Mouse (Mus musculus) embryo, embryonic 10.5 days (tissue): Measurements from ENCODE around the gene Gprc5c.
"Not testable (repeated sequence)": the region's sequence is repeated elsewhere in the genome, so short reads cannot be mapped to it uniquely, and the experiment has no call there.

ENCODE experiments used
- DNase-seq: peaks from one replicate; pipeline ENCODE4 v3.0.0-alpha.2; 2015; ENCODE audit warnings: low spot score

Gene Gprc5c

DNA sequence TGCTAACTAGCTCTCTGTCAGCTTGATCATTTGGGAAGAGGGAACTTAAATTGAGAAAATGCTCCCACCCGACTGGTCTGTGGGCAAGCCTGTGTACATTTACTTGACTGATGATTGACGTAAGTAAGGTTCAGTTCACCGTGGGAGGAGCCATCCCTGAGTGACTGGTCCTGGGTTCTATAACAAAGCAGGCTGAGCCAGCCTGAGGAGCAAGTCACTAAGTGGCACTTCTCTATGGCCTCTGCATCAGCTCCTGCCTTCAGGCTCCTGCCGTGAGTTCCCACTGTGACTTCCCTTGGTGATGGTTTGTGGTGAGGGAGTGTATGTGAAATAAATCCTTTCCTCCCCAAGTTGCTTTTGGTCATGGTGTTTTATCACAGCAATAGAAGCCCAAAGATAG lies 57.1 kb downstream of the Gprc5c start:
- DNase-seq = no peak

DNA sequence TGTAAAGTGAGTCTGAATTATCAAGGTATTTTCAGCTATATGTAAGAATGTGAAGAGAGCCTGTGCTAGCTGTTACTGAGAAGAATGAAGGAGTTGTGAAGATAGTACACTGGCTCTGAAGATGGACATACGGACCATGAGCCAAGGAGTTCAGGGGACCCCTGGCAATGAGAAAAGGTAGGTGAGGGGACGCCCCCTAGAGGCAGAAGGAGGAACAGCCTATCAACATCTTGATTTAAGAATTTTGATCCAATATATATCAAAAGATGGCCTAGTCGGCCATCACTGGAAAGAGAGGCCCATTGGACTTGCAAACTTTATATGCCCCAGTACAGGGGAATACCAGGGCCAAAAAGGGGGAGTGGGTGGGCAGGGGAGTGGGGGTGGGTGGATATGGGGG lies 58.6 kb downstream of the Gprc5c start:
- not testable (repeated sequence) for DNase-seq

DNA sequence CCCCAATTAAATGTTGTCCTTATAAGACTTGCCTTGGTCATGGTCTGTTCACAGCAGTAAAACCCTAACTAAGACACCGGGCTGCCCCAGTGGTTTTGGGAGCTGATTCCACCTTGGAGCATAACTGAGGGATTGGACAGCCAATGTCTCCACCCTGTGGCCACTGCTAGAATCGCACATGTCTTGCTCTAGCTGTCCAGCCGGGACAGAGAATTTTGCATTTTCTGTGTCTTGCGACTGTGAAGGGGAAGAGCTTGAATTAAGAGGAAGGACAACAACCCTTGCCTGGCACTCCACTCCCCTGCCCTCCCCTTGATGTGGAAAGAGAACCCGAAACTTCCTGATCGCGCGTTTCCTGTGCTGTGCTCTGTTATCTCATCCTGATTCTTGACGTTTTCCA lies 61.9 kb downstream of the Gprc5c start:
- DNase-seq = peak; percentile 90

DNA sequence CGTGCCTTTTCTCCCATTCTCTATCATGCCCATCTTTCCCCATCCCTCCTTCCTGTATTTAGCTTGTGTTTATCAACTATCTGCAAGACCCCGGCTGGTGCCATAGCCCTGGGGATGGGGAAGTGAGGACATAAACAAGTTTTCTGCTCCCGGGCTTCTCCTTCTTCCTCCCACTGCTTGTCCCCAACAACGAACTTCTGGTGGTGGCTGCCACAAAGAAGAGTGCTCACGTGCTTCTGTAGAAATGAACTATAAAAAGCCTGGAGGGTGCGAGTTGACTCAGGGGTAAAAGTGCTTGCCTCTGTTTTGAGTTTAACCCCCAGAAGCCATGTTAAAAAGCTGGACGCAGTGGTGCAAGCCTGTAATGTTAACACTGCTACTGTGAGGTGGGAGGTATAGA lies 64.0 kb downstream of the Gprc5c start:
- DNase-seq = no peak

DNA sequence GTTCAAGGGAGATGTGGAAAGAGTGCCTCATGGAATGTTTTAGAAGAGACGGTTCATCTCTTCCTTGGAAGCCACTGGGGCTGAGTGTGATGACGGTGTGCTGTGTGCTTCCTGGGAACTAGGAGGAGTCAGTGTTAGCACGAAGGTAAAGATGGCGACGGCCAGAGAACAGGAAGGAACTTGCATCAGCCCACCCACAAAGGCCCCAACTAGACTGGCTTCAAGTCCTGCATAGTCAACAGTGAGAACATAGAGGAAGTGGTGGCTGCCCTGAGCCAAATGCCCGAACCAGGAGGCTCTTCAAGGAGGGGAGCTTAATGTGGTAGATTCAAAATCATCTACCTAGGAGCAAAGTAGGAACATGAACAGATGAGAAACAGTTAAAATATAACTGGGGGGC lies 66.2 kb downstream of the Gprc5c start:
- no peak for DNase-seq
